Mouse (Mus musculus) lung, postnatal 0 days (tissue): ENCODE results near the gene Lyst.

Experiments
- CTCF ChIP-seq: IDR thresholded peaks from 2 replicates; pipeline ENCODE4 v1.5.1; 2016; ENCODE audit warnings: antibody characterized with exemption, mild to moderate bottlenecking
- EP300 ChIP-seq: IDR thresholded peaks from 2 replicates; pipeline ENCODE4 v1.6.1; 2016; ENCODE audit warnings: antibody characterized with exemption, mild to moderate bottlenecking, control low read depth

DNA sequence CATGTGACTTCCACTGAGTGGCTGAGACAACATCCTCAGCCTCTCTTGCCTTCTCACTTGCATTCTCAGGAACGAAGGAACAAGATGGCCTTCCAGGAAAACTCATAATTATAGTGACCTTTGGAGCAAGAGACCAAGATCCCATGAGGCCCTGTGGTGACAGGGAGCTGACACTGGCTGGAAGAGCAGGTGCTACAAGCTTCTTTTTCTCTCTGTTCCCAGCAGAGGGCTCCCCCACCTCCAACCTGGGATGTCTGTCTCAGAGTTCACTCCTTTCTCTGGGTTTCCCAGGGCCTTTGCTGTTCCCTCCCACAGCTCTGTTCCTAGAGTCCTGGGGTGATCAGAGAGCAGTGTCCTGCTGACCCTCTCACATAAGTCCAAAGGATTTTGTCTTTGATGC lies 237.9 kb downstream of the Lyst start:
- TF ChIP-seq EP300 (no peak), CTCF (no peak)
